Mouse (Mus musculus) thymus, postnatal 14 days (tissue): ENCODE results near the gene Mllt10.

ENCODE experiments used
- DNase-seq: peaks from one replicate; pipeline ENCODE4 v3.0.0; 2021

Gene Mllt10

DNA sequence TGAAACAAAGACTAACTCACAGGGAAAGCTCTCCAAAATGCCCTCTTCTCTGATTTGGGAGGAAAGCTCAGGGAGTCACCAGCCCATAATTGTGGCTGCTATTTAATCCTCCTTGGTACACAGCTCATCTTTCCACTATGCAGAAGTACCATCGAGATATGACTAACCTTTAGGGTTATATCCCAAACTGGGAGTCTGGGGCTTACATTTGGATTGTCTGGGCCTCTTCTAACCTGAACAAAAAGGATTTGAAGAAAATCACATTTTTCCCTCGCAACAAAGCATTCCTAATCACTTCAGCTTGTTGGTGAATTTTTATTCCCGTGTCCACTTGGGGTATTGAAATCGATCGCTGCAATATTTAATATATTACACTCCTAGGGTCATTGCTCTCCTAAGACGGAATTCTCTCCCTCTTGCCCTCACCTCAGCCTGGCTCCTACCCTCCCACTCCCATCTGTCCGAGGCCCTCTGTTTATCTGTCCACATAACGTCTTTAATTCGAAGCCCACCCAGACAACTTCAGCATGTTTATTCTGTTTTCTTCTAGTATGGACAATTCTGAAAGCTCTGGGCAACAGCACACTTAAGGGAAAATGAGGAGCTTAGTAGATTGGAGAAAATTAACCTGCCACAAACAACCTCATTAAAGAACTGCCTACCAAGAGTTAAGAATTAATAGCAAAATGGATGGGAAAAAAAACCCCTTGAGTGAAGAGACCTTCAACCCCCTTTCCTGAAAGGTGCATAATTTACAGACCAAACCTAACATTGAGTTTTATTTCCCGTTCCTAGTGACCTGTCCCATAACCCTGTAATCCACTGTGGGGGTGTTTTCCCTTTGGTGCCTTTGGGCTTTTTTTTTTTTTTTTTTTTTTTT is 20.4 kb upstream of the Mllt10 start:
- DNase-seq: no peak

- DNase-seq: no peak
These were observed 17.5 kb upstream of the Mllt10 start, which contains the start of gene A930004D18Rik for GRCm38 (mm10) chr2:18037491-18037890. TSS of gene A930004D18Rik (minus strand) at chr2:18037737.

DNA sequence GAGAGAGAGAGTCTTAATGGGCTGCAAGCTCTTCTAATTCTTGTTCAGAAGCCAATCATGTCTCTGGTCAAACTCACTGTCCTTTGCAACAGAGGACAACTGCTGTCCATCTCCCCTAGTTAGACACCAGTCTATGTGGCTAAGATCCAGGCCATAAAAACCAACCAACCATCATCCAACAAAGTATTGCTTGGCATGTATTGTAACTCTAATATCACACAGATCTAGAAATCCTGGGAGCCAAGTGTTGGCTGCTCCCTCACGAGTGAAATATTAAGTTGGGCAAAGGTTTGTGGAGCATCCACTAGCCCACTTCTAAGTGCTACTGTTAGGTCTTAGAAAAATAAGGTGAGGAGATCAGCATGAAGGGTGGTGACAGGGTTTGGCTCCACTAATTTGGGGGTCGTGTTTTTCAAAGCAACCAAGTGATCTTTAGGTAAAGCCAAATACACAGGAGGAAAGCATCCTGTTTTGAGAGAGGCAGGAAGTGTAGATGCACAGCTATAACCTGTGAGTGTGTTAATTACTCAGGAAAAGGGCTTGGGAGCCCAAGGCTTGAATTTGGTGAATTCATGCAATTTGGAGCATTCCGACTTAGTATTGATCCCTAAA is 16.8 kb upstream of the Mllt10 start:
- DNase-seq: no peak

DNA sequence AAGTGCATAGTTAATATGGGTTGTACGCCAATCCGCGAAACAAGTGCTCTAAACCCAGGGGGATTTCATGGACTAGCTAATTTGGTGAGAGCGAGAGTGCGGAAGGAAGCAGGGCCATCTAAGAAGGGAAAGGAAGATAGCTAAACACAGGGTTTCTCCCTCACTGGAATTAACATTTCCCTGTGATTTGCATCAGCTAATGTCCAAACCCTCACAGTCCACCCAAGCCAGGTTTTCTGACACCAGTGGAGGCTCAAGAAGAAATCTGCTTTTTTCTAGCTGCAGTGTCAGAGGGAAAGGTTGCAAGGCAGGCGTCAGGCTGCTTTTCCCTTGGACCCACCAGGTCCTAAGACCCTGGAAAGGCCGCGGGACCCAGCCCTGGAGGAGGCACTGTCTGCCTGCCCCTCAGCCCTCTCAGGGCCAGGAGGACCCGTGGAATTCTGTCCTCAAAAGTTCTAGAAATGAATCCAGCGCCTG is 16.1 kb upstream of the Mllt10 start:
- DNase-seq: no peak

DNA sequence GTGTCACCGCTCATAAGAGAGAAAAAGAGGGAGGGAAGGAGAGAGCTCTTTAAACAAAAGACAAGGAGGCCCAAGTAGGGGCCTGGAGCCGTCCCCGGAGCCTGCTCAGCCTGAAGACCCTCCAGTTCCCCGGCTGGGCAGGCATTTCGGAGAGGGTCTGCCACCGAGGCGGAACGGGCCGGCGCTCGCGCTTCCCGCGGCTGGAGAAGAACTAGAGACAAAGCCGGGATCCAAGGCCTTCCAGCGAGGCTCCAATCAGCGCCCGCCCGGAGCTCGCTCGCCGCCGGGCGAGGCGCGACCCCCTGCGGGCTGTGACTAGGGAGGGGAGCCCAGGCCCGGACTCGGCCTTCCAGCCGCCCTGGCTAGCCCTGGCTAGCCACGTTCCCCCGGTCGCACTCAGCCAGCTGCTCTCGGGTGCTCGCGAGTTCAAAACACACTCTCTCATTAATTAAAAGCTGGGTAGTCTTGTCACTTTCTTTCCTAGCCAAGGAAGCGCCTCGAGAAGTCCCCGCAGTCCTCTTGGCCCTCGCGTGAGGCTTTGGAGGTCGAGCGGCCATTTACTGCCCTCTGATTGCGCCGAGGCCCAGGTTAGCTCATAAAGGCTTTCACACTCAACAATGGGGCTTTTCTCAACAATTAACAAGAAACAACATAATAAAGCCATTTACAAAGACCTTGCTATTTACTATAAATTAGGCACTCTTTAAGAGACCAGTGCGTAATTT is 15.3 kb upstream of the Mllt10 start:
- DNase-seq: no peak

- DNase-seq: no peak
These were observed 14.5 kb upstream of the Mllt10 start for GRCm38 (mm10) chr2:18040347-18041160.

- no peak for DNase-seq
These were observed 13.7 kb upstream of the Mllt10 start for GRCm38 (mm10) chr2:18041199-18041885.

DNA sequence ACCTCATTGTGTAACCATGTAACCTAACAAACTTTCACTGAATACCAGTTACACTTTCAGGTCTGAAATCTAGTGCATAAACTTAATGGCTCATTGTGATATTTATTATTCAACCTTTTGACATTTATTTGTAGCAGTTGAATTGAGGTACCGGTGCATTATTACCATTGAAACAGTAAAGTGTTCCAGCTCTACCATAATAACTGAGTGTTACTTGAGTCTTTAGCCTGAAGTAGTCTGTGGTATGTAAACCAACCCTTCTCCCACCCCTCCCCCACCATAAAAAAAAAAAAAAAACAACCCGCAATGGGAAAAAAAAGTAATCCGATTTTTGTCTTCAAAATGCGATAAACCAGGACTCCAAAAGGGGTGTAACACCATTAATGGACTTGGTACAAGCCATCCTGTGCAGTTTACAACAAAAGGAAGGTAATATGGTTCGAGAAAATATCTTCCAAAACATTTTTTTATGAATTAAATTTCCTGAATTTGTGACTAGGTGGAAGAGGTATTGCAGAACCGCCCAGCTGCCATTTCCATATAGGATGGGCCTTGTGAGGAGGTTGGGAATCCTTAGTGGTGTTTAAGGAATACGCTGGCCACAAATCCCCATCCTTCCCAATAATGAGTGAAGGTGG is 9.8 kb upstream of the Mllt10 start:
- DNase-seq: no peak

- no peak for DNase-seq
These were observed 9.3 kb upstream of the Mllt10 start for GRCm38 (mm10) chr2:18045781-18046181.

DNA sequence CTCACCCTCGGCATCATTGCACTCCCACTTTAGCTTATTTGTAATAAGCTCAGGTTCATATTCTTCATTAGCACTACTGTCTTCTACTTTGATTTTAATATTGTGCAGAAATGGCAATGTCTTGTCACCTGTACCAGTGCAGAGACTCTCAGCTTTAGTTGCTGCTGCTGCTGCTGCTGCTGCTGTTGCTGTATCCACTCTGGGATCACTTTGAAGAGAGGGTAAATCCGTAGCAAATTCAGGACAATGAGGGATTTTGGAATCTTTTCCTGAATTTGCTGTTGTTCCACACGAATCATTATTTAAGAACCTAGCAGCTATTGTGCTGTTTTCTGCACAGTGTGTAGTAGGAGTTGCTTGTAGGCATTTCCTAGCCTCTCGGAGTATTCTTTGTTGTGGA is 8.9 kb upstream of the Mllt10 start:
- DNase-seq: no peak

GRCm38 (mm10) chr2:18046758-18047645 is 8.0 kb upstream of the Mllt10 start:
- DNase-seq: peak; percentile 70

DNA sequence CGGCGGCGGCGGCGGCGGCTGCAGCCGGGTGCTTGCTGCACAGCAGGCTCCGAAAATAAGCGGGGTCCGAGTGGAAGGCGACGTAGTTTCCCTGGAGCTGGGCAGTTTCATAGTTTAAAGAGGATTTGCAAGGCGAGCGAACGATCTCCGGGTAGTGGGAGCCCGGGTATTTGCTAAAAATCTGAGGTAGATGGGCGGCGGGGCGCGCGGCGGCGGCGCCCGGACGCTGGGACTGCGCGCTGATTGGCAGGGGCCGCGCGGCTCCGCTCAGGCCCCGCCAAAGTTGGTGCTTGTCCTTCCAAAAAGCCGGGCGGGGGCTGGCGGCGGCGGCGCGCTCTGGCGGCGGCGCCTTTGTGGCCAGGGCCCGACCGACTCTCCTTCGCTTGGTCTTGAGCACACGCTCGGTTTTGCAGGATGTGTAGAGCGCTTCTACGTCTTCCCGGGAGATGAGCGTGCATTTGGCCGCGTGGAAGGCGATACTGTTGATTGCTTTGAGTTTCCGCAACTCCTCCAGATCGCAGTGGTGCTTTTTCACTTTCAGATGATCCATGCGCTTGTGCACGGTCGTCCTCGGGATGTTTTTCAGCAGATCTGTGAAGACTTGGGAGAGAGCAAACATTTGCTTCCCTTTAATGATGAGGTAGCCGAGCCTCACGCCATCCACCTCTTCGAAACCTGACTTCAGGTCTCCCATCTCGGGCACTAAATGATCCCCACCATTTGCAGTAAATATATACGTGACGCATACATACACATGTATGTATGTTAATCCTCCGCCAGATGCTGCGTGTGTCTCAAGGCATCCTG is 7.2 kb upstream of the Mllt10 start:
- peak; percentile 51 for DNase-seq

- DNase-seq: no peak
These were observed 6.5 kb upstream of the Mllt10 start, which contains the start of gene Skida1 for GRCm38 (mm10) chr2:18048453-18049075. TSS of gene Skida1 (minus strand) at chr2:18049051.

DNA sequence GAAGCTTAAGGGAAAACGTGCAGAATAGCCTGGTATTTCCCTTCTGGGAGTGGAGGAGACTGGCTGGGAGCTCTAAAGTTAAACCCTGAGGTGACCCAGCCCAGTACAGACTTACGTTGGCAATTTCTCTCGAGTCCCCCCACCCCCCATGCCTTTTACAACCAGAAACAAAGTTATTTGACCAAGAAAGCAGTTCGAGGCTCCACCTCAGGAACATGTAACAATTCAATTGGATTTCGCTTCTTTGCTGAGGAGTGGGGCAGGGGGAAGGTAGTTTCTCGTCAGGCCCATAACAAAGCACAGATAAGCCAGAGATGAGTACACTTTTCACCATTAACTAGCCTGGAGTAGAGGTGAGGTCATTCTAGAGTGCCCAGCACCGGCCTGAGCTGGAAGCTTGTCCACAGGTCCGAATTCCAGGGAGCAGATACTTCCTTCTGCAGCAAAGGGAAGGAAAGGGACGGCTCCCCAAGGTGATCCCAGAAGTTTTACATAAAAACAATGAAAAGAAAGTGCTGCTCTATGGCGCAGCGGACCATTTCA is 5.7 kb upstream of the Mllt10 start:
- no peak for DNase-seq

DNA sequence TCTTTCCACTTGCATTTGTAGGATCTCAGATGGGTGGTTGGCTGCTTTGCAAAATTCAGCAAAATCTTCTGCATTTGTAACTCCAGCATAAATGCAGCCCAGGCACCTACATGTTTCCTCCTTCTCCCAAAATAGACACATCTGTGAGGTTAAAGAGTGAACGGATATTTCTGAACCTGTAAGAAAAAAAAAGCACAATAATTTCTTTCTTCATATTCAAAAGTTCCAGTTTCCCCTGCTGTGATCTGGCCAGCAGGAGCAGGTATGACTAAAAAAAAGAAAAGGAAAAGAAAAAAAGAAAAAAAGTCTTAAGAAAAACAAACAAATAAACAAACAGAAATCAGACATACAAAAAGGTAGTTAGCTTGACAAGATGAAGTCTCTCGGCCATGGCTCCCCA is 5.0 kb upstream of the Mllt10 start:
- DNase-seq: no peak

DNA sequence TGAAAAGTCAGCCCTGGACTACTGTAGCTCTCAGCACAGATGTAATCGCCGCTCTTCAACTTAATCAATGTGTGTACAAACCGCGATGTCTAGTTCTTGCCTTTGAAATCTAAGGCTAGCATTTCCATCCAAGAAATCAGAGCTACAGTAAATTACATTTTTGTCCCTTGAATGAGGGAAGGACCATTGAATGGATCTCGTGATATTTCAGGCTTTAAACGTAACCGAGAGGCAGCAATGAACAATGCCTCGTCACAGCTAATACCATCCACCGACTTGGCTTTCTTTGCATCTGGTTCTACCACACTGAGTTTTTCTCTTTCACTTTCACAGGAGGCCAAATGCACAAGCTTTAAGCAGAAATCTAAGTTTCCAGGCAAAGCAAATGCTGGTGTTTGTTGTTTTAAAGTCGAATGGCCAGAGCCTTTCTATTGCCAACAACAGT is 4.5 kb upstream of the Mllt10 start:
- no peak for DNase-seq

DNA sequence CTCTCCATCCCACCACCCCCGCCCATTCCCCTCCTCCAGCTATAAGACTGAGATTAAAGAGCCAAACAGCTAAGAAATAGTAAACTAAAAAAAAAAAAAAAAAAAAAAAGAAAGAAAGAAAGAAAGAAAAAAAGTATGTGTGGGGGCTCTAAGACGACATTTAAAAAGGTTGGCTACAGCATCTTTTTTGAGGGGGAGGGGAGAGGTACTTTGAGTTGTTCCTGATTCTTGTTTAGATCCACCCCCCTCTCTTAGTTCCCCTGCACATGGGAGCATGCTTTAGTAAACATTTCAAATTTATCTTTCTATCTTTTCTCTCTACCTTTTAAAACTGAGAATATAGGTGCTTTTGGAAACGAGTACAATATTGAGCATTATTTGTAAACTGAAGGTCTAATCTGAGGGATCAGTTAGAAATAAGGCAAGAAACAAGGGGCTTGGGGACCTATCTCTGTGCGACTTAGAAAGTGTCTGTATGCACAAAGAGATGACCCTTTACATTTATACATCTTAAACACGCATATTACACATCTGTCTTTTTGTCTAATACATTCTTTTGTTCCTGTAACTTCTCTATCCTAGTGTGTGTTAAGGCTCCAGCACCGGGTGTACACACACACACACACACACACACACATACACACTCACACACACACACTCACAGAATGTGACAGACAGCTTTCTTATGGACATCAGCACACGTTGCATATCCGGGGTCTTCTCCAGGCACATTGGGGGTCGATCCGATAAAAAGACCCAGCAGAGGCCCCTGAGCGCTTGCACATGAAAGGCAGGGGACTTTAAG is 3.8 kb upstream of the Mllt10 start:
- no peak for DNase-seq

DNA sequence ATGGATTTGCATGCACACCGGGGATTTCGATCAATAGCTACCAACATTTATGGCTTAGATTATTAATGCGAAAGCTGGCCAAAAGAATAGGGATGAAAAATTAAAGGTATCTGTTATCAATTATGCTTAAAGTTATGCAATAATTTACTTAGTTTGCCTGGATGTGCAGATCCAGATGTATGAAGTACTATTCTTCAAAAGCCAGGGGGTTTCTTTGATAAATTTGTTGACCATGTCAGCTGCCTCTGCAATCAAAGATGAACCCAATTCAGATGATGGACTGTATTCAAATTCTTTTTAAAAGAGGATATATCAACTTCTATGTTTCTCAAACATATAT is 3.2 kb upstream of the Mllt10 start:
- DNase-seq: no peak
